Mouse (Mus musculus) midbrain, embryonic 11.5 days (tissue): Measurements from ENCODE around the gene Fahd1. TPM values are rescaled to one million over a fixed set of nuclear protein-coding genes. Genes with fewer than 3 reads are reported as not detected.

Experiments used
- ATAC-seq: fragments of 200-750 bp; cut with Nextera tagmentation; 2 replicates; pipeline ENCODE4 v1.8.0; 2017; ENCODE audit warnings: moderate TSS enrichment, moderate library complexity; ENCODE audit not compliant: low FRiP score
- DNase-seq: peaks from one replicate; pipeline ENCODE4 v3.0.0; 2015; ENCODE audit warnings: low spot score; ENCODE audit errors: missing footprints
- H3K27ac ChIP-seq: fragments of 300-500 bp; sonication (generic); 2 replicates; pipeline ENCODE4 v1.5.1; 2014; ENCODE audit warnings: low read depth, low read length
- H3K27me3 ChIP-seq: fragments of 300-500 bp; sonication (generic); 2 replicates; pipeline ENCODE4 v1.6.1; 2014; ENCODE audit warnings: mild to moderate bottlenecking, low read length, moderate library complexity, mixed read lengths; ENCODE audit not compliant: control insufficient read depth, insufficient read depth
- H3K36me3 ChIP-seq: fragments of 300-500 bp; sonication (generic); 2 replicates; pipeline ENCODE4 v1.6.1; 2014; ENCODE audit warnings: mild to moderate bottlenecking, low read length, moderate library complexity, mixed read lengths; ENCODE audit not compliant: control insufficient read depth, insufficient read depth
- H3K4me1 ChIP-seq: fragments of 300-500 bp; sonication (generic); 2 replicates; pipeline ENCODE4 v1.6.1; 2014; ENCODE audit warnings: low read length; ENCODE audit not compliant: control insufficient read depth, insufficient read depth
- H3K4me2 ChIP-seq: fragments of 300-500 bp; sonication (generic); 2 replicates; pipeline ENCODE4 v1.6.1; 2014; ENCODE audit warnings: mild to moderate bottlenecking, moderate library complexity
- H3K4me3 ChIP-seq: fragments of 300-500 bp; sonication (generic); 2 replicates; pipeline ENCODE4 v1.5.1; 2014; ENCODE audit warnings: low read depth, low read length
- H3K9ac ChIP-seq: fragments of 300-500 bp; sonication (generic); 2 replicates; pipeline ENCODE4 v1.6.1; 2014; ENCODE audit warnings: low read length
- H3K9me3 ChIP-seq: fragments of 300-500 bp; sonication (generic); 2 replicates; pipeline ENCODE4 v1.6.1; 2016; ENCODE audit warnings: low read length; ENCODE audit not compliant: control insufficient read depth
- WGBS: fragments of 180-500 bp; shearing (Covaris S2); extraction: QIAGEN DNeasy Blood & Tissue Kit; methylation state at CpG from one replicate; pipeline ENCODE4 v1.1.7; 2014; 5-methylcytosine and 5-hydroxymethylcytosine counted together
- polyA plus RNA-seq: library from polyadenylated mRNA; unstranded; fragments of >200 nt; fragmentation: Nextera tagmentation; extraction: Ambion mirVana; gene quantifications from 2 replicates; pipeline ENCODE4 v1.2.1, GENCODE M21; 2014

Gene Fahd1
- polyA plus RNA-seq, 1 experiment from 2014 or later: 18.8 TPM

DNA sequence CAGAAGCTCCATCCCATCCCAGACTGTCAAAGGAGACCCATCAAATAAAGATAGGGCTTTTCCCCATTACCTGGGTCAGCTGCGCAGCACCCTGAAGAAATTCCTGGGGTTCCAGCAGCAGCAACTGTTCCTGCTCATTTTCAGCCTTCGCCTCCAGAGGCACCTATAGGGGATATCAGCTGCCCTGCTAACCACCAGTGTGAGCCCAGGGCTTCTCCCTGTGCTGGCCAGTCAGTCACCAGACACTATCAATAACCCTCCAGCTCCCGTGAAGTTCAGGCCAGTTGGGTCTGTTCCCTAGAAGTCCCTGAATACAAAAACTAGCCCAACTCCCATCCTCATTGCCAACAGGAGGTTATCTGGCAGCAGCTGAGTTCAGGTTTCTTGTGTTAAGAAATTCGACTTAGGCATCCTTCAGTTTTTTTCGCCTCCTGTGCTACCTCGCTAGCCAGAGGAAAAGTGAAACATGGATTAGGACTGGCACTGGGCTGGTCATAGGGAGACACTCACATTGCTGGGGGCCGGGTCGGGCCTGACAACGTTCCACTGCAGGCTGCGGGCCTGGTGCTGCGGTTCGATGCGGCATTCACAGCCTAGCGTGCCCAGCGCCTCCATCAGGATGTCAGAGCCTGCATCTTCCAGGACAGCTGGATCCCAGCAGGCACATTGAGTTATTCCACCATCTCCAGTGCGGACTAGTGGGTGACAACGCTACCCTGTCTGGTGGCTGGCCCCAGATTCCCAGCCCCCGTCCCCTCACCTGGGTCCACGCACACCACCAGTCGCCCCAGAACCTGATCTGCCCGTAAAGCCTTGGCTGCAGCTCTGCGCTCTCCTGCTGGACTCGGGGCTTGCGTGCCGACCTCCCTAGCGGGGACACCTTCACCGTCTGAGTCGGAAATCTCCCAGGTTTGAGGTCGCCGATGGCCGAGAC, 44.2 kb upstream of the Fahd1 start:
- Histone ChIP-seq H3K4me2 (peak overlapping the region; percentile 70), H3K27ac (peak overlapping the region; percentile 44; the same call in 1 of the 2 replicates), H3K4me3 (peak overlapping the region; percentile 90), H3K4me1 (peaks cover 25% of the 10 kb centered on the region), H3K27me3 (no peaks in the 10 kb centered on the region), H3K9ac (peak overlapping the region; percentile 90), H3K9me3 (no peaks in the 10 kb centered on the region), H3K36me3 (peaks cover 26% of the 10 kb centered on the region)
- DNase-seq (no peak), ATAC-seq (peak; percentile 22)
- 10% methylated on average over 31 of the region's 31 CpGs for WGBS

DNA sequence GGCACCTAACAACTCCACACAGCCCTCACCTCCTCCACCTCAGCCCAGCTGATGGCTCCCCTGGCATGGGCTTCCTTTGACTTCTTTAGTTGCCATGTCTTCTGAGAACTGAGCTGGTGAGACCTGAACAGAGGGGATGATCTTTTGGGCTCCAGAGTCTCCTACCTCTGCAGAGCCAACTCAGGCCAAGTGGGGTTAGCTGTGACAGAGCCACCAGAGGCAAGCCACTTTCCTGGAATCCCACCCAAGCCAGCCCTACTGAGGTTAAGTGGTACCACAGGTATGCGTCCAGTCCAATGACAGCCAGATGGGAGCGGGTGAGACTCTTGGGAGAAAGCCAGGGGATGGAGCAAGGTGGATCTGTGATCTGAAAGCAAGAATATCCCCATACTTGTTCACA, 43.1 kb upstream of the Fahd1 start:
- Histone ChIP-seq H3K4me1 (peaks cover 25% of the 10 kb centered on the region), H3K27ac (no peak overlapping the region), H3K27me3 (no peaks in the 10 kb centered on the region), H3K9ac (no peak overlapping the region), H3K9me3 (no peaks in the 10 kb centered on the region), H3K4me2 (no peak overlapping the region), H3K4me3 (no peak overlapping the region), H3K36me3 (peaks cover 17% of the 10 kb centered on the region)
- no peak for ATAC-seq
- 89% methylated on average over 2 of the region's 2 CpGs for WGBS
- DNase-seq: no peak

DNA sequence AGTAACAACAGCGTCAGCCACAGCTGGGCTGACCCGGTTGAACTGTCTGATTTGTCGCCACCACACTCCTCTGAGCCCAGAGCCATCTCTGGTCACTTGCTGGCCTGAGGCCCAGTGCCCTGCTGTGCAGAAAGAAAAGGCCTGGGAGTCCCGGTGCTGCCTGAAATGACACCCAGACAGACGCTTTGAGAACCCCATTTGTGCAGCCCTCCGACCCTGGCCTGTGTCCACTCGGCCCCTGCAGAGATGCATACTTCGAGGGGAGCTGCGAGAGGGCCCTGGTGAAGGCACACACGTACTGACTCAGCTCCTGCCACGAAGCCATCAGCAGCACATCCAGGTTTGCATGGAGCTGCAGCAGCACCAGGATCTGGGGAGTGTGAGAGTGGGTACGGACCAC, 42.6 kb upstream of the Fahd1 start:
- H3K4me2 ChIP-seq: no peak overlapping the region
- H3K36me3 ChIP-seq: peaks cover 15% of the 10 kb centered on the region
- no peak for DNase-seq

DNA sequence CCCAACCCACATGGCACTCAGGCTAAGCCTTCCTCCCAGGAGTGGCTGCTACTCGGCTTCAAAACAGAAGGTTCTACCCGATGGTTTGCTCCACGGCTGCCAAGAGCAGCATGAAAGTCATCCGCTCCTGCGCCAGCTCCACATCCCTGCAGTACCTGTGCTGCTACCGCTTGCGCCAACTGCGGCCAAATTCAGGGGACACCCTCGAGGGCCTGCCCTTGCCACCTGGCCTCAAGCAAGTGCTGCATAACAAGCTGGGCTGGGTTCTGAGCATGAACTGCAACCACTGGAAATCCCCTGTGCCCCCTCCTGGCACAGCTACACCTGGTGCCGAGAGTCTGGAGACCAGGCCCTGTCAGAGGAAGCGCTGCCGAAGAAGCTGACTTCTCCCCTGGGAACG, 41.2 kb upstream of the Fahd1 start:
- Histone ChIP-seq H3K9me3 (no peaks in the 10 kb centered on the region), H3K4me1 (peaks cover 25% of the 10 kb centered on the region), H3K27ac (no peak overlapping the region), H3K36me3 (peaks cover 15% of the 10 kb centered on the region), H3K4me3 (no peak overlapping the region), H3K4me2 (no peak overlapping the region), H3K9ac (no peak overlapping the region), H3K27me3 (no peaks in the 10 kb centered on the region)
- 94% methylated on average over 13 of the region's 13 CpGs for WGBS
- no peak for DNase-seq
- ATAC-seq: no peak

More for the DNA sequence above, 42.6 kb upstream of the Fahd1 start:
- no peak for ATAC-seq
- peaks cover 25% of the 10 kb centered on the region for H3K4me1 ChIP-seq
- no peak overlapping the region for H3K4me3 ChIP-seq
- no peaks in the 10 kb centered on the region for H3K27me3 ChIP-seq
- no peak overlapping the region for H3K27ac ChIP-seq
- H3K9ac ChIP-seq: no peak overlapping the region
- 84% methylated on average over 12 of the region's 12 CpGs for WGBS
- no peaks in the 10 kb centered on the region for H3K9me3 ChIP-seq

DNA sequence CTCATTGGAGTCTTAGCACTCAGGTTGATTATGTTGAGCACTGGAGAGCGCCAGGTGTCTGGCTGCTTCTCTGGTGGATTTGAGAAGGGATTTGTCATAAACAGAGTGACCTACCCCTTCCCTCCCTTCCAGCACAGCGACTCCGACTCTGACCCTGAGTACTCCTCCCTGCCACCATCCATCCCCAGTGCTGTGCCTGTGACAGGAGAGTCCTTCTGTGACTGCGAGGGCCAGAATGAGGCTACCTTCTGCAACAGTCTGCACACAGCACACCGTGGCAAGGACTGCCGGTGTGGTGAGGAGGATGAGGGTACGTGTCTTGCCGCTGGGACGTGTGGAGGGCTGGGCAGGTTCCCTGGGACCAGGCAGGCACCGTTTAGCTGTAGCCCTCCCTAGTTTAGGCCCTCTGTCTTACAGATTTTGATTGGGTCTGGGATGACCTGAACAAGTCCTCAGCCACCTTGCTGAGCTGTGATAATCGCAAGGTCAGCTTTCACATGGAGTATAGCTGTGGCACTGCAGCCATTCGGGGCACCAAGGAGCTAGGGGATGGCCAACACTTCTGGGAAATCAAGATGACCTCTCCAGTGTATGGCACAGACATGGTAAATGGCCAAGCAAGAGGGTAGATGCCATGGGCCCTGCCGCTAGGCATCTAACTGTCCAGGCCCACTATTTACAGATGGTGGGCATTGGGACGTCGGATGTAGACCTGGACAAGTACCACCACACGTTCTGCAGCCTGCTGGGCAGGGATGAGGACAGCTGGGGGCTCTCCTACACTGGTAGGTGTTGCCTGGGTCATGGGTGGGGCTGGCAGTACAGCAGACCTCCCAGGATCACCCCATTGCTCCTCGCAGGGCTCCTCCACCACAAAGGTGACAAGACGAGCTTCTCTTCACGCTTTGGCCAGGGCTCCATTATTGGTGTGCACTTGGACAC, 40.3 kb upstream of the Fahd1 start:
- Histone ChIP-seq H3K9ac (no peak overlapping the region), H3K9me3 (no peaks in the 10 kb centered on the region), H3K4me3 (no peak overlapping the region), H3K27ac (no peak overlapping the region), H3K36me3 (peaks cover 15% of the 10 kb centered on the region), H3K4me2 (no peak overlapping the region), H3K4me1 (peaks cover 21% of the 10 kb centered on the region), H3K27me3 (no peaks in the 10 kb centered on the region)
- DNase-seq (peak; percentile 66), ATAC-seq (no peak)
- WGBS: 88% methylated on average over 19 of the region's 19 CpGs

DNA sequence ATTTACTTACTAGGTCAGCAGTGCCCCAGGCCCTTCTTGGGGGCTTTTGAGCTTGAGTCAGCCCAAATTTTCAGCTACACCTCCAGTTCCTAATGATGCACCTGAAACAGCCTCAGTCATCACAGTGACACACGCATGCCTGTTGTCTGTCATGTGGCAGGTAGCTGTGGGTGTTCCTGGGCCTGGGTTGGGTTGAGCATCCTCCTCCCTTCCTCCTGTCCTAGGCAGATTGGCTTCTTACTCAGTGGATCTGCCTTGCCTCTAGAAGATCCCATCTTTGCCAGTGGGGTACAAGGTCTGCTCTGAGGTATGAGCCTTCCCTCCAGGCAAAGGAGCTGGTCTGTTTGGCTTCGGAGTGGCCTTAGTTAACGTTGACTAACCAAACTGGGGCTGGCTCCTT, 38.7 kb upstream of the Fahd1 start:
- Histone ChIP-seq H3K4me2 (no peak overlapping the region), H3K27me3 (no peaks in the 10 kb centered on the region), H3K4me3 (no peak overlapping the region), H3K4me1 (peaks cover 19% of the 10 kb centered on the region), H3K36me3 (peaks cover 15% of the 10 kb centered on the region), H3K9me3 (no peaks in the 10 kb centered on the region), H3K27ac (no peak overlapping the region), H3K9ac (no peak overlapping the region)
- ATAC-seq (no peak), DNase-seq (no peak)
- 87% methylated on average over 3 of the region's 3 CpGs for WGBS

DNA sequence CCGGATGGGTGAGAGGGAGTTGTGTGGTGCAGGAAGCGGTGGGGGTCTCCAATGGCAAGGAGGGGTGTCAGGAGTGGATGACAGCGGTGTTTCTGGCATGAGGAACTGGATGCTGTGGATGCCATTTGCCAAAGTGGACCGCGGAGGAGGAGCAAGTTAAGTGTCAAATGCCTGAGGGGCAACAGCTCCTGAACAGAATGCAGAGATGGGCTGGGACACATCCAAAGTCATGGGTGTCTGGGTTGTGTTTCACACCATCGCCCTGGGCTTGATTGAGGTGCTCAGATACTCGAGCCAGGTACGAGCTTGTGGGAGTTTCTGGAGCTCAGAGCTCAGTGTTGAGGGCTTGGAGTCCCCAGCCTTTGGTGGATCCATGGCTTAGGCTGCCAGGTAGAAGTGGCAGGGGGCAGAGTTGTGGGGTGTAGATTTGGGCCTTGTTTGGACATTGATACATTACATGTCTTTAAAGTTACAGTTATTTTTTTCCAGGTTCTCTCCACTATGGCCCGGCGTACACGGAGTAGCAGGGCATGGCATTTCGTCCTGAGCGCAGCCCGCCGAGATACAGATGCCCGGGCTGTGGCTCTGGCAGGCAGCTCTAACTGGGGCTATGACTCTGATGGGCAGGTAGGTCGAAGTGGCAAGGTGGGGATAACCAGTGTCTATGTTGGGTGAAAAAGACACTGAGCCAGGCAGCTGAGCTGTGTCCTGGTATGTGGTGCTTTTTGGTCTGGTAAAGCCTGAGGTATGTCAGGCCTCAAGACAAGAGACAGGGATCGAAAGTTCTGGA, 37.3 kb upstream of the Fahd1 start:
- DNase-seq: no peak
- Histone ChIP-seq H3K9ac (peak overlapping the region; percentile 80), H3K27ac (no peak overlapping the region), H3K4me3 (peak overlapping the region; percentile 72), H3K4me1 (peaks cover 17% of the 10 kb centered on the region), H3K27me3 (no peaks in the 10 kb centered on the region), H3K4me2 (peak overlapping the region; percentile 59), H3K36me3 (peaks cover 15% of the 10 kb centered on the region), H3K9me3 (no peaks in the 10 kb centered on the region)
- ATAC-seq: no peak
- 65% methylated on average over 18 of the region's 18 CpGs for WGBS

DNA sequence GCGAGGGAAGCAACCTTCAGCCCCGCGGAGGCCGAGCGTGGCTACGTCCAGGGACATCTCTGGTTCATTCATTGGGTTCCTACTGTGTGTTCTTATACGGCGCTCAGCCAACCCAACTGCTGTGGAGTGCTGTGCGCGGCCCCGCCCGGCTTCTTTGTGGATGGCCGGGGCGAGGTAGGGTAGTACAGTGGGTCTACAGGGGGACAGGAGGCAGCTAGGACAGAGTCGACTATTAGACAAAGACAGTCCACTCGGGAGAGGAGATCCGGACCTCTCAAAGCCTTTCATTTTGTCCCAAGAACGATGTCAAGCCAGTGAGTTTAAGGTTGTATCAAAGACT, 36.7 kb upstream of the Fahd1 start:
- peak overlapping the region; percentile 59 for H3K4me2 ChIP-seq
- H3K27ac ChIP-seq: no peak overlapping the region
- H3K9me3 ChIP-seq: no peaks in the 10 kb centered on the region
- peak overlapping the region; percentile 80 for H3K9ac ChIP-seq
- peaks cover 17% of the 10 kb centered on the region for H3K4me1 ChIP-seq
- H3K27me3 ChIP-seq: no peaks in the 10 kb centered on the region
- DNase-seq (peak; percentile 90), ATAC-seq (no peak; the same call in 1 of the 2 replicates)
- H3K36me3 ChIP-seq: peaks cover 12% of the 10 kb centered on the region
- 2% methylated on average over 18 of the region's 18 CpGs for WGBS
- peak overlapping the region; percentile 72 for H3K4me3 ChIP-seq
